Mouse (Mus musculus): ENCODE results near the gene Trem1.

The Trem1 gene

DNA sequence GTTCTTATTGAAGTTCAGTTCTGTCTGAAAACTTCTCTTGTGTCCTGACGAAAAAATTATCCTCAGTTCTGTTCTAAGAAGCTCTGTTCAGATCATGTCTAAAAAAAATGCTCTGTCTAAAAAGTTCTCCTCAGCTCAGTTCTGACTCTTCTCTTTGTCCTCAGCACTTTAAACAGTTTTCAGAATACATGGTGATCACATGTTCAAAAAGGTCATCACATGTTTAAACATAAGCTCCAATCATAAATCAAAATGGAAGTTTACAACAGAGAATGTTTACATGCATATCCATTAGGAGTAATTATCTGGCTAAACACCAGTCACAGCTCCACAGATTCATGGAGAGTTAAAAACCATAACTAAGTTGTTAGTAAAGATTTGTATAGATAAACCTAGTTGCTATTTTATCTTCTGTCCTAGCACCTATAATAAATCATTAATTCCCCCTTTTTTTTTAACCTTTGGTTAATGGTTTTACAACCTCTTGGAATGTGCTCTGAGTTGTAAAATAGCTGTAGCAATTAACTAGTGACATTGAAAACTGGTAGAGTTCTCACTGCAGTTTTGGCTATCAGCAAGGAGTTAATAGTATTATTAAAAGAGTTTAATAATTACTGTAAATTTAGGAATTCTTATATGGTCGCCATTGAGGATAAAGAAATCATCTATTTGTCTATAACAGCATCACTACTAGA lies 34.2 kb downstream of the Trem1 start:
- ATAC-seq (ENCODE audit: insufficient number of reproducible peaks, low FRiP score, low TSS enrichment): no peak

GRCm38 (mm10) chr17:48267591-48267990 lies 35.0 kb downstream of the Trem1 start:
- no peak for ATAC-seq (ENCODE audit: insufficient number of reproducible peaks, low FRiP score, low TSS enrichment)

DNA sequence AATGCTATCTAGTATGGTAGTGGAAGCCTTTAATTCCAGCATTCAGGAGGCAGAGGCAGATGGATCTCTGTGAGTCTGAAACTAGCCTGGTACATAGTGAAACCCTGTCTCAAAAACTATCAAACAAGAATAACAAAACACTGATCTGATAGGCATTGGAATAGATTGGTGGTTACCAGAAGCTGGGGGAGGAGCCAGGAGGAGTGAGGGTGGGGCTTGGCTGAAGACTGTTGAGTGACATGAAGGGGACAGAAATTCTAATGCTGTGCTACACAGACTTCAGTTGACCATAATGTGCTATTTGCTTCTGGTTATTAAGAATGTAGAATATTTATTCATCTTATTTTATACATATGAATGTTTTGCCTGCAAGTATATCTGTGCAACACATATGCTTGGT lies 35.7 kb downstream of the Trem1 start:
- ATAC-seq (ENCODE audit: insufficient number of reproducible peaks, low FRiP score, low TSS enrichment): no peak

- no peak for ATAC-seq (ENCODE audit: insufficient number of reproducible peaks, low FRiP score, low TSS enrichment)
These were observed 37.3 kb downstream of the Trem1 start for GRCm38 (mm10) chr17:48269833-48270232.

DNA sequence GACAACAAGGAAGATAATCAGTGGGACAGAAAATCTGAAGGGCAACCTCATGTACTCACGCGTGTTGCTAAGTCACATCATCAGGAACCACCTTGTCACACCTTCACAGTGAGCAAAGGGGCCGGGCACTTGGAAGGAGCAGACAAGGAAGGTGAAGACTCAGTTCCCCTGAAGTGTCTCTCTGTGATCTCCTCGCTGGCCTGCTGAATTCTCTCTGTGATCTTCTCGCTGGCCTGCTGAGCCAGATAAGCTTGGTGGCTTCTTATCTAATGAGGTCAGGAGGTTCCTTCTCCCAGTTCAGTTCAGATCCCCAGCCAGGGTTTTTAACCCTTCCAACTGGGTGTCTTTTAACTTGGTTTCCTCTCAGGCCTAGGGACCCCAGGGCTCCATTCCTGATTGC lies 39.6 kb downstream of the Trem1 start:
- no peak for ATAC-seq (ENCODE audit: insufficient number of reproducible peaks, low FRiP score, low TSS enrichment)

GRCm38 (mm10) chr17:48272598-48272997 lies 40.0 kb downstream of the Trem1 start:
- no peak for ATAC-seq (ENCODE audit: insufficient number of reproducible peaks, low FRiP score, low TSS enrichment)

GRCm38 (mm10) chr17:48274098-48274497 lies 41.5 kb downstream of the Trem1 start:
- no peak for ATAC-seq (ENCODE audit: insufficient number of reproducible peaks, low FRiP score, low TSS enrichment)

DNA sequence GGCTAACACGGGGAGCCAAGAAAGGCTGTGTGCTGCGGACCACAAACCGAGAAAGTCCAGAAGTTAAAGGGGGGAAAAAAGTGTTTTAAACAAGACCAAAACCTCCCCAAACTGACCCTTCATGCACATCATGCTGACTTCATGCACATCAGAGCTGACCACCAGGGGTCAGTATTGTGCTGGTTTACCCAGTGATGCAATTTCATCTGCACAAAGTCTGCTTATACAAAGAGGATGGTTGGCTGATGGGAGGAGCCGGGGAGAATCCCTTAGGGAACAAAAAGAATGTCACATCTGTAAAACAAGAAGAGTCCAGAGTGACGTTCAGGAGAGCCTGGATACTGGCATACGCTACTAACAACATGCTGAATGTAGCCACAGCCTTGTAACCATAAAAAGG lies 42.3 kb downstream of the Trem1 start:
- no peak for ATAC-seq (ENCODE audit: insufficient number of reproducible peaks, low FRiP score, low TSS enrichment)

- ATAC-seq (ENCODE audit: insufficient number of reproducible peaks, low FRiP score, low TSS enrichment): no peak
These were observed 43.2 kb downstream of the Trem1 start for GRCm38 (mm10) chr17:48275736-48276135.

- no peak for ATAC-seq (ENCODE audit: insufficient number of reproducible peaks, low FRiP score, low TSS enrichment)
These were observed 45.8 kb downstream of the Trem1 start for GRCm38 (mm10) chr17:48278381-48278780.

DNA sequence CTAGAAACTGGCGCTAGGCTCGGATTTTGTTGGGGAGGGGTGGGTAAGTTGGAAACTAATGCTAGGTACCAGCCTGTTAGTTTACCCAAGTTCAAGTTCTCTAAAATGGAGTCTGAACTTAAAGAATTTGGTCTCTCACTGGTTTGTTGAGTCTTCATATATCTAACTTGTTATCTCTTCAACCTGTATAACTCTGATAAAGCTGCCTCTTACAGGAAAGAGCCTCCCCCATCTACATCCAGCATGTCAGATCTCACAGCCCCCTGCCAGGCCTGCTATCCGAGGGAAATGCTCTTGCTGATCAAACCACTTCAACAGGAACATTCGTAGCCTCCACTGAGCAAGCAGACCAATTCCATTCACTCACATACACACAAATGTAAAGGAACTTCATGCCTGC lies 46.4 kb downstream of the Trem1 start:
- ATAC-seq (ENCODE audit: insufficient number of reproducible peaks, low FRiP score, low TSS enrichment): no peak

GRCm38 (mm10) chr17:48280943-48281738 lies 48.6 kb downstream of the Trem1 start:
- ATAC-seq (ENCODE audit: insufficient number of reproducible peaks, low FRiP score, low TSS enrichment): no peak

DNA sequence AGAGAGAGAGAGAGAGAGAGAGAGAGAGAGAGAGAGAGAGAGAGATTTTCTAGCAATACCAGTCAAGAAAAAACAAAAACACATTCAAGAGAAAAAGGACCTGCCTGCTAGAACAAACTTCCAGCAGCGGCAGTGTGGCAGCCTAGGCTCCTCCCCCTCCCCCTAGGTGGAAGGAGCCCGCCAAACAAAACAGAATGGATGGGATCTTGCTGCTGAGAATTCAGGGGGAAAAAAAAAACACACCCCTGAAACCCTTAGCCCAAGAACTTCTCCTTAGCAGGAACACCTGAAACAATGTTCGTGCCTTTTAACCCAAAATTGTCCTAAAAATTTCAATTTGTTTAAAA lies 49.1 kb downstream of the Trem1 start:
- no peak for ATAC-seq (ENCODE audit: insufficient number of reproducible peaks, low FRiP score, low TSS enrichment)

GRCm38 (mm10) chr17:48286765-48287164 lies 54.2 kb downstream of the Trem1 start:
- ATAC-seq (ENCODE audit: insufficient number of reproducible peaks, low FRiP score, low TSS enrichment): no peak

DNA sequence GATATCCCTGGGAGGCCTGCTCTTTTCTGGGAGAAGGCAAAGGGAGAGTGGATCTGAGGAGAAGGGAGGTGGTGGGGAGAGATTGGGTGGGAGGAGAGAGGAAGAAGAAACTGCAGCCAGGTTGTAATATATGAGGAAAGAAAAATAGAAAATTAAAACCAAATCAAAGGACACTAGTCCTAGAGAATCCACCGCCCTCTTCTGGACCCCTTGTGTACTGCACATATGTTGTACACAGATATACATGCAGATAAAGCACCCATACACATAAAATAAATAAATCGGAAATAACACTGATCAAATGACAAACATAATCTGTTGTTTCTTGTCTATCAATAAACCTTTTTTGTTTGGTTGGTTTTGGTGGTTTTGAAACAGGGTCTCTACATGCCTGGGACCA lies 54.7 kb downstream of the Trem1 start:
- no peak for ATAC-seq (ENCODE audit: insufficient number of reproducible peaks, low FRiP score, low TSS enrichment)

DNA sequence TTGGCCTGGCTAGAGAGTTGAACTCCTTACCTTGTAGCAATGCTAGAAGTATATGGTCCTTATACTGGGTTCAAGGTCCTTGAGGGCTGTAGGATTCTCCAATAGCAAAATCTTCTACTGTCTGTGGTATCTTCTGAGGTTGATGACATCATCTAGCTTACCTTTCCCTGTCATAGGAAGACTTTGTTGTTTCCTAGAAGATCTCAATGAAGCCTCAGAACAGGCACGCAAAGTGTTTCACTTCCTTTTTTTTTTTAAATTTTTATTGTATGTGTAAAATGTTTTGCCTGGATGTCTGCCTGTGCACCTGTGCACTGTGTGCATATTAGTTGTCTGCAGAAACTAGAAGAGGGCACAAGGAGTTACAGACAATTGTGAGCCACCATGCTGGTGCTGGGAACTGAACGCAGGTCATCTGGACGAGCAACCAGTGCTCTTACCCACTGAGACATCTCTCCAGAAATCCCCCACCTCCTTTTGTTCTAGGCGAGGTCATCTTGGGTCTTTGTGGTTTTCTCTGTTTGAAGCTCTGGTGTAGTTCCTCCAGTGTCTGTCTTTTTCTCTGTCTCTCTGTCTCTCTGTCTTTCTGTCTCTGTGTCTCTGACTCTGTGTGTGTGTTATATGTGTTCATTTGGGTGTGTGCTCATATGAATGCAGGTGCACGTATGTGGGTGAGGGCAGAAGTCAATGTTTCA lies 61.1 kb downstream of the Trem1 start:
- no peak for ATAC-seq (ENCODE audit: insufficient number of reproducible peaks, low FRiP score, low TSS enrichment)

Measured in cerebellum, adult (tissue).